Mouse (Mus musculus) adrenal gland, adult (tissue): ENCODE measurements at regions not wholly inside any gene's neighbourhood (a gene's known extent, or its start where the extent isn't known, plus 50 kb on each side); places are given as distances from the start of the nearest gene placed in this dataset.
A peak's percentile ranks its signal among the peaks of the same experiment; 100 is the strongest.

Experiments
- DNase-seq, 2 experiments: peaks; one replicate each; pipeline ENCODE4 v3.0.0; 2022 to 2023; ENCODE audit warnings: low spot score in 1 of 2; ENCODE audit not compliant: inconsistent age in 2 of 2

- DNase-seq, result no peak
Measured at GRCm38 (mm10) chr3:50886336-50886735, 337.9 kb upstream of the Noct start.

- DNase-seq, result no peak
Measured at GRCm38 (mm10) chr3:50887002-50887401, 337.2 kb upstream of the Noct start.

DNA sequence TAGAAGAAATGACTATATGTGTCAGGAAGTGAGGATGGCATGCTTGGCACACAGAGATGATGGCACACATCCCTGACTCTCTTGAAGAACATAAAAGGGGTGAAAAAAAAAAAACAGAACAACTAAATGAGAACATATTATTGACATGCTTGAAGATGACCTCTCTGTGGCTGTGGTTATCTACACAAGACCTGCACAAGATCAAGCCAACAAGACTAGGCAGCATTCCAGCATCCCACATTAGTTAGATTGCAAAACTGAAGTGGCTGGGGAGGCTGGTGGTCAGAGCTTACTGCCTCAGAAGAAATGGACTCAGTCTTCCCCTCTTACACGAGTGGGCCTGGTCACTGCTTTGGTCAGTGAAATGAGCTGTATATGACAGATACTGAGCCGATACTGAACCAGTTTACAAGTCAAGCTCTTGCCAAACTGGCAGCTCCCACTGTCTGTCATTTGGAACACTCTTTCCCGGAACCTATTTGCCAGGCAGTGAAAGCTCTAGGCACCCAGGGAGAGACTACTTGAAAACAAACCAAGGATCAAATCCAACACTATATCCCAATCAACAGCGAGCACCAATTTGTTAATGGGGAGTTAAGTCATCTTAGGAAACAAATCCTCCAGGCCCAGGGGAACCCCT, 335.6 kb upstream of the Noct start:
- DNase-seq, result no peak

DNA sequence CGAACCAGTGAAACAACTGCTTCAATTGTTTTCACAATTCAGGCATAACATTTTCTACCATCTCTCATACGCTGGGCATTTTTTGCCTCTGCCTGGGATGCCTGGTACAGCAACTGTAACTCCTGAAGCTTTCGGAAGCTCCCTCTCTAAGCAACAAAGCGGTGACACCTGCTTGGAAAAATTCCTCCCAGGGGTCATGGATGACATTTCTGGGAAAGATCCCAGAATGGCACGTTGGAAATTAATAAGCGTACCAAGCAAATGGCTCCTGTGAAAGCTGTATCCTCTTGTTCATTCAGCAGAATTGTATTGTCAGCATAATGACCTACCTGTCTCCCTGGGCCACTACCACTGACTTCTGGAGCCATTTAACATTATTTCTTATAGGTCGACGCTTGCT, 333.7 kb upstream of the Noct start:
- no peak for DNase-seq

DNA sequence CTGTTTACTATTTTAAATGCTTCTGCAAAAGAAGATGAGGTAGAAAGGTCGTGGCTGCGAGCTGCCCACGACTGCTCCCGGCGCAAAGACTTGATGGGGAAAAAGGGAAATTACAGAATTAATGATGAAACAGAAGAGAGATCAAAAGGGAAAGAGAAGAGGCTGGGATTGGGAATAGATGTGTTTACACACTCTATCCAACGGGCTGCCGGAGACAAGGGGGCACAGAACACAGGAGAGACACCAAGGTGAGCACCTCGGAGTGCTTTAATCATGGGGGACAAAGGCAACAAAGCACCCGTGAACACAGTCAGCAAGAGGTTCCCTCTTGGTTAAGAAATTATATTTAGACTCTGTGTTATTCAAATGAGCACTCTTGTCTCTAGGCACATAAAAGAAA, 326.1 kb upstream of the Noct start:
- DNase-seq, result no peak

DNA sequence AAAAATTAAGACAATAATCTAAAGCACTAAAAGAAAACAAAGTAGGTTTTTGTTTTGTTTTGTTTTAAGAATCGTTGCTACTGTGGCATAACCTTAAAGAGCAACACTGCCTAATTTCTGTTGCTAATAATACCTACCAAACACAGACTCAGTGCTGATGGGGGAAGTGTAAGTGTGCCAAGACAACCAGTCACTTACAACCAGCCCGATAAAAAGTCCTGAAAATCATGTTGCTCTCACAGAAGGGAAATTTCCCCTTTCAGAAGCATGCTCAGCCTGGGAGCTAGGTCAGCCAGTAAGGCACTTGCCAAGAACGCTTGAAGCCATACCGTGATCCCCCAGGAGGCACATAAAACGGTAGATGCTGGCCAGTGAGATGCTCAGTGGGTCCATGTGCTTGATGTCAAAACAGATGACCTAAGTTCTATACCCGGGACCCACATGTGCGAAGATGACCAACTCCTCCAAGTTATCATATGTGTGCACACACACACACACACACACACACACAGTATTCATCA, 324.4 kb upstream of the Noct start:
- DNase-seq, result no peak

GRCm38 (mm10) chr3:50900566-50900965, 323.7 kb upstream of the Noct start:
- DNase-seq, result no peak

DNA sequence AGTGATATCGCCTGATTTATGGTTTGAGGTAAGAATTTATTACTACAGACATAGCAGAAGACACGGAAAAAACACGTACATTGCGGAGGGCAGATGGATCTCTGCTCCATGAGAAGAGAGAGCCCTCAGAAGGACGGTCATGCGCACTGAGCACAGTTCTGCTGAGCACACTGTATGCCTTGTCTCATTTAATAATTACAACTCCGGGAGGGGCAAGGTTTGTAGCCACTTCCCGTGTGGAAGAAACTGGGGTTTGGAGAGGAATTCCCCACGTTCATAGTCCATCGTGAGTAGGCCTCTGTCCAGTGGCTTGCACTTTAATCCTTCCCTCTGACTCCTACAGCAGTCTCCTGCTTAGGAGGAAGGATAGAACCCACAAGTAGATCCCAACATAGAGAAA, 322.9 kb upstream of the Noct start:
- DNase-seq, result no peak

- DNase-seq, result no peak
Measured at GRCm38 (mm10) chr3:50902933-50903332, 321.3 kb upstream of the Noct start.

- DNase-seq, result no peak
Measured at GRCm38 (mm10) chr3:50904716-50905116, 319.5 kb upstream of the Noct start.

DNA sequence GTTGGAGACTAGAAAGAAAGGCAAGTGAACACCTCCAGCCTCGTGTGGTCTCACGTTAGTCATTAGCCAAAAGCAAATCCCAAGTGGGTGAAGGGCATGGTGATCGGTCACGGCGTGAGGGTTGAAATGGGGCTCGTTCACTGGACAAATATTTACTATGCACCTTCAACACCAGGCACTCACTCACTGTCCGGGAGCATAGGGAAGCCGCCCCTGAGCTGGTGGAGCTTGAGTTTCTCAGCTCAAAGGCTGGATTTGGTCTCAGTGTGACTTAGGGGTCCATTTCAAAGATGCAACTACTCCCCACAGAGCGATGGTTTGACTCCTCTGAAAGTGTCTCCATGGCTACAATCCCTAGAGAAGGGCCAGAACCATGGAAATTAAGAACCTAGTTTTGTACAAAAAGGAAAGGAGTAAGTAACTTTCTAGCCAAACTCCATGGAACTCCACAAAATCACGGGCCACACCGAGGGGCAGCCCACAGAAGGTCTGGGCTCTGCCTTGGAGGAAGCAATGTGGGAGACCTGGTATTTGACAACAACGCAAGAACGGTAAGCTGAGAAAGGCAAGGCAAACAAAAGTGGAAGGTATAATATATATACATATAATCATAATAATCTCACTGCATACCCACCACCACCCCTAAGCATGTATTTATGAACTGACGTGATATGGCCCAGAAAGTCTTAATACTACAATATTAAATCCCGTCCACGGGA, 318.8 kb upstream of the Noct start:
- DNase-seq, result peak in 1 of 2 experiments; percentile 24

GRCm38 (mm10) chr3:50905993-50906831, 318.0 kb upstream of the Noct start:
- DNase-seq, result peak; percentile 88 to 97

DNA sequence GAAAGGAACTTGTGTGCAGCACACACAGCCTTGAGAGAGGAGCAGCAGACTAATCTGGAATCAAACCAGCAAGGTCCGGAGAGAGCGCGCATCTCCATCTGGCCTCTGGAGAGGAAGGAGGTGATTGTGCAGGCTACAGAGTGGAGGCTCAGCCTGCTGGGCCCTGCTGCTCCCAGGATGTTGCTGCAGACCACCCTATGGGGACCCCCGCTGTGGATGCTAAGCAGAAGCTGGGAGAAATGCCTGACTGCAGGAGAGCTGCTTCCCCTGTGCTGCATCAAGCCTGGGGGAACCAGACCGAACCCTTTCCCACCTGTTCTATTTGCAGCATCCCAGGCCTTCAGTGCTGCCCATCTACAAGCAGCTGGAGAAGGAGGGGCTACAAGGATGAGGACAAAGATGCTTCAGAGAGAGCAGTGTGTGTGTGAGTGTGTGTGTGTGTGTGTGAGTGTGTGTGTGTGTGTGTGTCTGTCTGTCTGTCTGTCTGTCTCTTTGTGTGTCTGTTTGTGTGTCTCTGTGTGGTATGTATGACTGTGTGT, 311.2 kb upstream of the Noct start:
- no peak for DNase-seq

- DNase-seq, result no peak
Measured at GRCm38 (mm10) chr3:50914866-50915365, 309.3 kb upstream of the Noct start.

DNA sequence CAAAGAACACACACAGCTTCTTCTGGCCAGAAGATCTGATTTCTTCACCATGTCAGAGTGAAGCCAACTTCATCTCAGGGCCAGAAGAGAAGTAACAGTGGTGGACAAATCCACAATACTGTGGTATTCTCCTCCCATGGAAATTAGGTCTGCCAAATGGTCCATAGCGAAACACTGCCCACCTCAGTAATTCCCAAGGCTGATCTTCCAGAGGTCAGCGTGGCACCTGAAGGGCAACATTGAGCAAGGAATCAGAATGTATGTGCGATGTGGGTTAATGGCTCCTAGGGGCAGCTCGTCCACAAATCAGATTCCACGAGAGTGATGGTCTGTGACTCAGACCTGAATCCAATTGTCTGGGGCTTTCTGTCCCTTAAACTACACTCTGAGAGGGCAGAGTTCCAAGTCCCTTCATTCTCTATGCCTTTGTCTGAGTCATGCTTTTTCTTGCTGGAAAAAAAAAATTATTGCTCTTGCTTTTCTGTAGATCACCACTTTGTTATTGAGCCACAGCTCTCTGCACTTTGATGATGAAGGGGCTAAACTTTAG, 307.9 kb upstream of the Noct start:
- peak in 1 of 2 experiments; percentile 47 for DNase-seq

- DNase-seq, result no peak
Measured at GRCm38 (mm10) chr3:50922347-50922746, 301.9 kb upstream of the Noct start.

- no peak for DNase-seq
Measured at GRCm38 (mm10) chr3:50922832-50923231, 301.4 kb upstream of the Noct start.

DNA sequence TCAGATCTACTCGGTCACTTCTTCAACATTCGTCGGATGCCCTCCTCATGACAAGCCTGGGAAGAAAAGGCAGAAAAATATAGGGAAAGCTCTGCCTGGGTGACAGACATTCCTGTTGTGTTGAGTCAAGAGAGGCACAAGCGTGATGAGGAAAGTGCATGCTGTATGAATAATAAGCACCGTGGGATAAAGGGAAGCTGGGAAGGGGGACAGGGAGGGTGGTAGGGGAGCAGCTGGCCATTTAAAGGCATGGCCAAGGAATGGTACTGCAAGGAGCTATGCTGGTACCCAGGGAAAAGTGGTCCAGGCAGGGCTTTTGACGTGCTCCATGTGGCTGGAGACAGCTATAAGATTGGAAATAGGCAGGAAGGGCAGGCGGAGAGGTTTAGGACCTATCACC, 300.9 kb upstream of the Noct start:
- no peak for DNase-seq

DNA sequence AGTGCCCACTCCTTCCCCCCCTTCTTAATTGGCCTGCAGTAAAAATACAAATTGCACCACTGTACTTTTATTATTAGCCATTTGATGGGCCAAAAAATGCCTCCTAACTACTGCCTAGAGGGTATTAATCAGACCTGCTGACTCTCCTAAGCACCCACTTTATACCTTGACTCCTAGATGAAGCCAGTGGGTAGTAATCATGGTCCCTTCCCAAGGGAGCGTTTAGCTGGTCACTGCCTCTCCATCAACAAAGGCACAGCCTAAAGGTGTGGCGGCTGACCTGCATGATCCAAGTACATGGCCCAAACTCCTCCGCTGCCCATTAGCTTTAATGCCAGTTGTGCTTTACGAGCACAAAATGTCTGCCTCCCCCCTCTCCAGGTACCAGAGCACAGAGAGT, 296.9 kb upstream of the Noct start:
- no peak for DNase-seq

GRCm38 (mm10) chr3:50929013-50929412, 295.2 kb upstream of the Noct start:
- DNase-seq, result no peak
